Comparison of ENCODE assay signal across 8 mouse cellular contexts in genomic region chr8:124950069-124950456, GRCm38 (mm10). TPM values are rescaled to one million over a fixed set of nuclear protein-coding genes. Genes with fewer than 3 reads are reported as not detected.
DNase-seq lines count a peak whose midpoint lies in the region; ATAC-seq and TF ChIP-seq lines count a peak whose summit lies in the region.

No protein-coding gene starts in this region.

- no peak for TF ChIP-seq POLR2A in cerebellum, adult 2 months (IDR thresholded peaks at IDR 0.05; ENCODE audit: borderline replicate concordance, insufficient read depth, low read length)
- TF ChIP-seq POLR2A in testis, adult 2 months (IDR thresholded peaks at IDR 0.05; ENCODE audit: control insufficient read depth, low read depth, low read length): no peak

- DNase-seq in cerebellum, adult 2 months: peak in 1 of 2 experiments; percentile 27
- no peak for DNase-seq in cerebellum, adult 8-10 months
- no peak for DNase-seq in testis, postnatal 10 days (ENCODE audit: low spot score)
- DNase-seq in layer of hippocampus, postnatal 14 days (ENCODE audit: low spot score in 2 of 2): no peak

- peak overlapping the region; percentile 97 for H3K27ac ChIP-seq in cerebellum, adult 2 months (ENCODE audit: insufficient read depth, low read length)
- peak overlapping the region; percentile 39 for H3K27ac ChIP-seq in testis, adult 2 months (ENCODE audit: control insufficient read depth, insufficient read depth, low read depth, low read length)
- peak overlapping the region; percentile 73 for H3K27ac ChIP-seq in liver, embryonic 12.5 days
- H3K27ac ChIP-seq in stomach, embryonic 16.5 days (ENCODE audit: low read length): peak overlapping the region; percentile 99

- peak overlapping the region; percentile 80 for H3K9ac ChIP-seq in liver, embryonic 12.5 days
- H3K9ac ChIP-seq in stomach, embryonic 16.5 days (ENCODE audit: low read length): peak overlapping the region; percentile 95

- peak overlapping the region; percentile 86 for H3K4me2 ChIP-seq in liver, embryonic 12.5 days
- peak overlapping the region; percentile 63 for H3K4me2 ChIP-seq in stomach, embryonic 16.5 days (ENCODE audit: low read depth, low read length)

- 6% methylated on average over 10 of the region's 10 CpGs for WGBS in cerebellum, adult 2 months
- WGBS in liver, embryonic 12.5 days (ENCODE audit: insufficient replicate concordance): 42% methylated on average over 10 of the region's 10 CpGs
- 16% methylated on average over 10 of the region's 10 CpGs for WGBS in stomach, embryonic 16.5 days

- H3K4me3 ChIP-seq in cerebellum, adult 2 months (replicated peaks; ENCODE audit: insufficient read depth, low read depth, low read length): peak overlapping the region; percentile 66
- peak overlapping the region; percentile 74 for H3K4me3 ChIP-seq in testis, adult 2 months (ENCODE audit: control insufficient read depth, low read depth, low read length)
- peak overlapping the region; percentile 68 for H3K4me3 ChIP-seq in liver, embryonic 12.5 days
- H3K4me3 ChIP-seq in stomach, embryonic 16.5 days (replicated peaks; ENCODE audit: low read length): peak overlapping the region; percentile 94

- no peaks in the 10 kb centered on the region for H3K27me3 ChIP-seq in cerebellum, adult 2 months (ENCODE audit: control insufficient read depth, insufficient read depth, low read length)
- H3K27me3 ChIP-seq in testis, adult 2 months (ENCODE audit: control insufficient read depth, insufficient read depth, low read length): no peaks in the 10 kb centered on the region
- peaks cover 25% of the 10 kb centered on the region for H3K27me3 ChIP-seq in liver, embryonic 12.5 days (replicated peaks)
- no peaks in the 10 kb centered on the region for H3K27me3 ChIP-seq in stomach, embryonic 16.5 days (ENCODE audit: control insufficient read depth, insufficient read depth, low read length)

- H3K36me3 ChIP-seq in testis, adult 2 months (ENCODE audit: control insufficient read depth, insufficient read depth, low read length): no peaks in the 10 kb centered on the region
- no peaks in the 10 kb centered on the region for H3K36me3 ChIP-seq in liver, embryonic 12.5 days
- H3K36me3 ChIP-seq in stomach, embryonic 16.5 days (ENCODE audit: control insufficient read depth, insufficient read depth, low read length): no peaks in the 10 kb centered on the region

- no peak for TF ChIP-seq CTCF in cerebellum, adult 2 months (IDR thresholded peaks at IDR 0.05; ENCODE audit: borderline replicate concordance, insufficient read depth, low read depth, low read length)
- no peak for TF ChIP-seq CTCF in testis, adult 2 months (IDR thresholded peaks at IDR 0.05; ENCODE audit: control insufficient read depth, insufficient read depth, insufficient replicate concordance, low read depth, low read length)

- no peaks in the 10 kb centered on the region; the same call in none of the 2 replicates for H3K4me1 ChIP-seq in cerebellum, adult 2 months (ENCODE audit: control insufficient read depth, insufficient read depth, low read length)
- H3K4me1 ChIP-seq in testis, adult 2 months (ENCODE audit: control insufficient read depth, insufficient read depth, low read length): peaks cover 11% of the 10 kb centered on the region
- peaks cover 50% of the 10 kb centered on the region for H3K4me1 ChIP-seq in liver, embryonic 12.5 days
- H3K4me1 ChIP-seq in stomach, embryonic 16.5 days (ENCODE audit: control insufficient read depth, insufficient read depth, low read length): peaks cover 25% of the 10 kb centered on the region

- H3K9me3 ChIP-seq in liver, embryonic 12.5 days (replicated peaks): no peaks in the 10 kb centered on the region
- no peaks in the 10 kb centered on the region for H3K9me3 ChIP-seq in stomach, embryonic 16.5 days (replicated peaks; ENCODE audit: control insufficient read depth, low read length)

- ATAC-seq in liver, embryonic 12.5 days: no peak
- ATAC-seq in stomach, embryonic 16.5 days (ENCODE audit: insufficient read depth, low FRiP score): no peak
- no peak for ATAC-seq in frontal cortex, adult (ENCODE audit: low TSS enrichment)

RNA-seq across cellular contexts. Expression of gene Egln1, which starts 0.9 kb away (rescaled TPM):
- 58.1 and 58.8 TPM in 2 replicates for polyA plus RNA-seq in cerebellum, adult 2 months (2012; rRNA removed)
- polyA plus RNA-seq in testis, adult 2 months (2012; rRNA removed): 3.8 and 4.2 TPM in 2 replicates
- 4.3 TPM in 2 replicates for polyA plus RNA-seq in liver, embryonic 12.5 days (2016; fragmentation: Nextera tagmentation; extraction: Ambion mirVana)
- polyA plus RNA-seq in stomach, embryonic 16.5 days (2015; fragmentation: Nextera tagmentation; extraction: Ambion mirVana): 12.4 and 12.9 TPM in 2 replicates
- total RNA-seq in layer of hippocampus, postnatal 14 days (2021): 10 to 100 TPM; 59.9 to 63.3 TPM

RNA-seq across cellular contexts. Expression of gene Sprtn, which starts 52.4 kb away (rescaled TPM):
- polyA plus RNA-seq in cerebellum, adult 2 months (2012; rRNA removed): 18.5 and 19.5 TPM in 2 replicates
- polyA plus RNA-seq in testis, adult 2 months (2012; rRNA removed): 119 and 129 TPM in 2 replicates
- polyA plus RNA-seq in liver, embryonic 12.5 days (2016; fragmentation: Nextera tagmentation; extraction: Ambion mirVana): 11.1 and 12.4 TPM in 2 replicates
- 7.3 and 8.3 TPM in 2 replicates for polyA plus RNA-seq in stomach, embryonic 16.5 days (2015; fragmentation: Nextera tagmentation; extraction: Ambion mirVana)
- 10 to 100 TPM; 12.8 to 14.3 TPM for total RNA-seq in layer of hippocampus, postnatal 14 days (2021)

RNA-seq across cellular contexts. Expression of gene Exoc8, which starts 52.6 kb away (rescaled TPM):
- polyA plus RNA-seq in cerebellum, adult 2 months (2012; rRNA removed): 16.2 and 18.2 TPM in 2 replicates
- polyA plus RNA-seq in testis, adult 2 months (2012; rRNA removed): 13.1 and 13.8 TPM in 2 replicates
- polyA plus RNA-seq in liver, embryonic 12.5 days (2016; fragmentation: Nextera tagmentation; extraction: Ambion mirVana): 9.4 and 10.5 TPM in 2 replicates
- 5.6 and 6.0 TPM in 2 replicates for polyA plus RNA-seq in stomach, embryonic 16.5 days (2015; fragmentation: Nextera tagmentation; extraction: Ambion mirVana)
- total RNA-seq in layer of hippocampus, postnatal 14 days (2021): 10 to 100 TPM; 35.3 to 37.0 TPM

Comparison
In these comparisons a context has a peak if more than half of its experiments do, and no peak if none do; other contexts are left out.
1. H3K27ac ChIP-seq: peak in every context shown above with its lines; median percentile 99 in stomach, embryonic 16.5 days; 97 in cerebellum, adult 2 months; 73 in liver, embryonic 12.5 days; 39 in testis, adult 2 months.